Mouse (Mus musculus): ENCODE data around the gene Plk1.

- TF ChIP-seq CTCF (IDR thresholded peaks at IDR 0.05; ENCODE audit: low read depth, low read length) (no peak), GATA2 (IDR thresholded peaks at IDR 0.05; ENCODE audit: borderline replicate concordance, low read depth, low read length) (no peak)
Observed at GRCm38 (mm10) chr7:122131834-122132233, 27.4 kb upstream of the Plk1 start.

All from G1E (cell line).